Comparison of ENCODE assay signal across 8 mouse cellular contexts in the genomic region with DNA sequence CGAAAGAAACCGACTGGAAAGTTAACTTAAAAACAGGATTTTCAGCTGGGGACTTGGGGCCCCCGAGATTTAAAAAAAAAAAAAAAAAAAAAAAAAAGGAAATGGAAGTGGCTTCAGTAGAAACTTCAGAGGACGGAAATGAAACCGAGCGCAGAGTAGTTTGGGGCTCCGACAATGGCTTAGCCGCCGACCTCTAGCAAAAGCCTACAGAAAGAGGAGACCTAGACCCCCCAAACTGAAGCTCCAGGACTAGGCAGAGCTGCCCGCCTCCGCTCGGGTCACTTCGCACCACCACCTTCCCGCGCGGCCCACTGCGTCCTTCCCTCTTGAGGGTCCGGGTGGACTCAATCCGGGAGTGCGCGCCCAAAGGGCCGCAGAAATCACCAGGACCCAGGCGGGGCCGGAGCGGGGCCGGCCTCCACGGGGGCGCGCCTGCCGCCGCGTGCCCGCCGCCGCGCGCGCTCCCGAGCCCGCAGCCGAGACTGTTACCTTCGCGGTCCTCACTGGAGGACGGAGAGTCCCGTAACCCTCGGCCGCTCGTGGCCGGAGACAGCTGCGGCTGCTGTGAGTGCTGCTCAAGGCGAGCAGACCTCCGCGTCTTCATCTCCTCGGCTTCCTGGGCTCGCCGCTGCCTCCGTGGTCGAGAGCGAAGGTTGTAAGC. TPM values are rescaled to one million over a fixed set of nuclear protein-coding genes. Genes with fewer than 3 reads are reported as not detected.
DNase-seq lines count a peak whose midpoint lies in the region; ATAC-seq and TF ChIP-seq lines count a peak whose summit lies in the region.

Gene Tor1aip2, plus strand, starts transcription at position 135 of the 661 bp plus-strand sequence.

- peak within 1 kb of the TSS; percentile 63 for H3K4me2 ChIP-seq in hindbrain, embryonic 15.5 days
- peak within 1 kb of the TSS; percentile 73 for H3K4me2 ChIP-seq in limb, embryonic 13.5 days (replicated peaks)
- peak within 1 kb of the TSS; percentile 79 for H3K4me2 ChIP-seq in midbrain, embryonic 14.5 days (ENCODE audit: low read length)

- peak; percentile 76 for ATAC-seq in hindbrain, embryonic 15.5 days (ENCODE audit: low FRiP score, low read depth)
- peak; percentile 75 for ATAC-seq in limb, embryonic 13.5 days (ENCODE audit: low FRiP score, low read depth)
- ATAC-seq in midbrain, embryonic 14.5 days (ENCODE audit: low FRiP score, low TSS enrichment), result peak; percentile 76

- peak; percentile 59; the same call in 1 of the 2 replicates for TF ChIP-seq POLR2A in testis, adult 2 months (IDR thresholded peaks at IDR 0.05; ENCODE audit: control insufficient read depth, low read depth, low read length)

- peak; percentile 85 for DNase-seq in ovary, postnatal 36 days (ENCODE audit: low spot score)
- DNase-seq in ovary, postnatal 14 days (ENCODE audit: low spot score), result no peak
- peak; percentile 80 for DNase-seq in gastrocnemius, adult 2 months
- peak; percentile 86 for DNase-seq in midbrain, embryonic 14.5 days

- no peaks in the 10 kb centered on the region for H3K9me3 ChIP-seq in hindbrain, embryonic 15.5 days
- no peaks in the 10 kb centered on the region for H3K9me3 ChIP-seq in limb, embryonic 13.5 days
- no peaks in the 10 kb centered on the region for H3K9me3 ChIP-seq in midbrain, embryonic 14.5 days (ENCODE audit: control insufficient read depth, low read length)

- no peak for TF ChIP-seq CTCF in gastrocnemius, adult 2 months (IDR thresholded peaks at IDR 0.05)
- TF ChIP-seq CTCF in testis, adult 2 months (IDR thresholded peaks at IDR 0.05; ENCODE audit: control insufficient read depth, insufficient read depth, insufficient replicate concordance, low read depth, low read length), result no peak

- H3K4me1 ChIP-seq in brown adipose tissue, adult 24 weeks (ENCODE audit: control insufficient read depth, insufficient read depth, insufficient read length, low read length), result peaks cover 2% of the 10 kb centered on the region; the same call in 1 of the 2 replicates
- H3K4me1 ChIP-seq in hindbrain, embryonic 15.5 days (replicated peaks), result peaks cover 14% of the 10 kb centered on the region
- H3K4me1 ChIP-seq in limb, embryonic 13.5 days, result peaks cover 17% of the 10 kb centered on the region
- H3K4me1 ChIP-seq in midbrain, embryonic 14.5 days (ENCODE audit: control insufficient read depth, insufficient read depth, low read length), result peaks cover 7% of the 10 kb centered on the region
- no peaks in the 10 kb centered on the region for H3K4me1 ChIP-seq in testis, adult 2 months (ENCODE audit: control insufficient read depth, insufficient read depth, low read length)

- peak within 1 kb of the TSS; percentile 74 for H3K4me3 ChIP-seq in brown adipose tissue, adult 24 weeks (ENCODE audit: insufficient read depth, low read depth, low read length)
- peak within 1 kb of the TSS; percentile 96 for H3K4me3 ChIP-seq in gastrocnemius, adult 2 months
- peak within 1 kb of the TSS; percentile 82 for H3K4me3 ChIP-seq in hindbrain, embryonic 15.5 days
- H3K4me3 ChIP-seq in limb, embryonic 13.5 days, result peak within 1 kb of the TSS; percentile 78
- H3K4me3 ChIP-seq in midbrain, embryonic 14.5 days (replicated peaks; ENCODE audit: low read depth, low read length), result peak within 1 kb of the TSS; percentile 81
- H3K4me3 ChIP-seq in testis, adult 2 months (ENCODE audit: control insufficient read depth, low read depth, low read length), result peak within 1 kb of the TSS; percentile 90

- no peaks in the 10 kb centered on the region for H3K27me3 ChIP-seq in hindbrain, embryonic 15.5 days
- H3K27me3 ChIP-seq in limb, embryonic 13.5 days, result no peaks in the 10 kb centered on the region
- H3K27me3 ChIP-seq in midbrain, embryonic 14.5 days (ENCODE audit: control insufficient read depth, insufficient read depth, low read length), result no peaks in the 10 kb centered on the region
- H3K27me3 ChIP-seq in testis, adult 2 months (ENCODE audit: control insufficient read depth, insufficient read depth, low read length), result no peaks in the 10 kb centered on the region

- H3K36me3 ChIP-seq in hindbrain, embryonic 15.5 days, result peaks cover 26% of the 10 kb centered on the region
- H3K36me3 ChIP-seq in limb, embryonic 13.5 days, result peaks cover 31% of the 10 kb centered on the region
- peaks cover 31% of the 10 kb centered on the region for H3K36me3 ChIP-seq in midbrain, embryonic 14.5 days (ENCODE audit: control insufficient read depth, insufficient read depth, low read length)
- no peaks in the 10 kb centered on the region; the same call in none of the 2 replicates for H3K36me3 ChIP-seq in testis, adult 2 months (ENCODE audit: control insufficient read depth, insufficient read depth, low read length)

- intact Hi-C loops in gastrocnemius, adult 2 months (cut with DNase I), result no loop called here

- under 1% methylated on average over 57 of the region's 59 CpGs for WGBS in hindbrain, embryonic 15.5 days
- WGBS in limb, embryonic 13.5 days, result under 1% methylated on average over 59 of the region's 59 CpGs
- under 1% methylated on average over 59 of the region's 59 CpGs for WGBS in midbrain, embryonic 14.5 days

- H3K9ac ChIP-seq in hindbrain, embryonic 15.5 days, result peak within 1 kb of the TSS; percentile 82
- peak within 1 kb of the TSS; percentile 93 for H3K9ac ChIP-seq in limb, embryonic 13.5 days
- peak within 1 kb of the TSS; percentile 92 for H3K9ac ChIP-seq in midbrain, embryonic 14.5 days (replicated peaks; ENCODE audit: low read length)

- H3K27ac ChIP-seq in brown adipose tissue, adult 24 weeks (replicated peaks; ENCODE audit: low read depth, low read length), result peak within 1 kb of the TSS; percentile 97
- peak within 1 kb of the TSS; percentile 100 for H3K27ac ChIP-seq in gastrocnemius, adult 2 months
- H3K27ac ChIP-seq in hindbrain, embryonic 15.5 days (replicated peaks), result peak within 1 kb of the TSS; percentile 99
- peak within 1 kb of the TSS; percentile 100 for H3K27ac ChIP-seq in limb, embryonic 13.5 days
- H3K27ac ChIP-seq in midbrain, embryonic 14.5 days (replicated peaks; ENCODE audit: low read depth, low read length), result peak within 1 kb of the TSS; percentile 98
- peak within 1 kb of the TSS; percentile 96 for H3K27ac ChIP-seq in testis, adult 2 months (ENCODE audit: control insufficient read depth, insufficient read depth, low read depth, low read length)

RNA-seq across cellular contexts. Expression of gene Tor1aip2, which starts in this region (rescaled TPM):
- 61.1 and 70.9 TPM in 2 replicates for polyA plus RNA-seq in brown adipose tissue, adult 24 weeks (2012; ENCODE audit: insufficient read depth, insufficient read length, missing spikeins)
- 10 to 100 TPM; 56.6 to 66.2 TPM for total RNA-seq in gastrocnemius, adult 2 months (2021)
- polyA plus RNA-seq in hindbrain, embryonic 15.5 days (2015; fragmentation: Nextera tagmentation; extraction: Ambion mirVana), result 63.3 and 65.6 TPM in 2 replicates
- 117 and 130 TPM in 2 replicates for polyA plus RNA-seq in limb, embryonic 13.5 days (2015; fragmentation: Nextera tagmentation; extraction: Ambion mirVana)
- polyA plus RNA-seq in midbrain, embryonic 14.5 days (2014; fragmentation: Nextera tagmentation; extraction: Ambion mirVana), result 64.8 and 78.1 TPM in 2 replicates
- polyA plus RNA-seq in testis, adult 2 months (2012; rRNA removed), result 55.4 and 59.8 TPM in 2 replicates
